Mouse (Mus musculus) urinary bladder, adult 18-20 months (tissue): ENCODE measurements at regions not wholly inside any gene's neighbourhood (a gene's known extent, or its start where the extent isn't known, plus 50 kb on each side); places are given as distances from the start of the nearest gene placed in this dataset.

Source experiments
- DNase-seq, 2 experiments: peaks; one replicate each; pipeline ENCODE4 v3.0.0; 2022; ENCODE audit warnings: low spot score in 2 of 2, mixed read lengths in 2 of 2

GRCm38 (mm10) chr2:117399487-117399886, 56.7 kb upstream of the Rasgrp1 start:
- no peak for DNase-seq

GRCm38 (mm10) chr2:117403425-117404175, 60.8 kb upstream of the Rasgrp1 start:
- no peak for DNase-seq

GRCm38 (mm10) chr2:117405453-117405852, 62.7 kb upstream of the Rasgrp1 start:
- DNase-seq: no peak

- no peak for DNase-seq
Measured at GRCm38 (mm10) chr2:117408241-117408640, 65.4 kb upstream of the Rasgrp1 start.

GRCm38 (mm10) chr2:117412045-117412606, 69.3 kb upstream of the Rasgrp1 start:
- no peak for DNase-seq

- DNase-seq: no peak
Measured at GRCm38 (mm10) chr2:117417229-117417970, 74.6 kb upstream of the Rasgrp1 start.

- DNase-seq: no peak
Measured at GRCm38 (mm10) chr2:117418121-117418615, 75.4 kb upstream of the Rasgrp1 start.

- DNase-seq: no peak
Measured at GRCm38 (mm10) chr2:117418711-117419110, 75.9 kb upstream of the Rasgrp1 start.

GRCm38 (mm10) chr2:117421376-117421775, 78.6 kb upstream of the Rasgrp1 start:
- no peak for DNase-seq

- DNase-seq: no peak
Measured at GRCm38 (mm10) chr2:117422756-117423155, 80.0 kb upstream of the Rasgrp1 start.

- no peak for DNase-seq
Measured at GRCm38 (mm10) chr2:117429205-117429604, 86.4 kb upstream of the Rasgrp1 start.

- DNase-seq: no peak
Measured at GRCm38 (mm10) chr2:117432010-117432409, 89.2 kb upstream of the Rasgrp1 start.

- no peak for DNase-seq
Measured at GRCm38 (mm10) chr2:117432923-117433322, 90.1 kb upstream of the Rasgrp1 start.

- no peak for DNase-seq
Measured at GRCm38 (mm10) chr2:117433482-117433881, 90.7 kb upstream of the Rasgrp1 start.

- DNase-seq: no peak
Measured at GRCm38 (mm10) chr2:117438079-117438478, 95.3 kb upstream of the Rasgrp1 start.

GRCm38 (mm10) chr2:117438586-117439371, 96.0 kb upstream of the Rasgrp1 start:
- peak; percentile 25 to 33 for DNase-seq

- no peak for DNase-seq
Measured at GRCm38 (mm10) chr2:117439372-117440183, 96.8 kb upstream of the Rasgrp1 start.

GRCm38 (mm10) chr2:117440801-117441281, 98.0 kb upstream of the Rasgrp1 start:
- no peak for DNase-seq

GRCm38 (mm10) chr2:117442862-117443261, 100.1 kb upstream of the Rasgrp1 start:
- DNase-seq: no peak

- no peak for DNase-seq
Measured at GRCm38 (mm10) chr2:117444671-117445070, 101.9 kb upstream of the Rasgrp1 start.

GRCm38 (mm10) chr2:117446876-117447275, 104.1 kb upstream of the Rasgrp1 start:
- DNase-seq: no peak
